Mouse (Mus musculus): Measurements from ENCODE around the gene Bphl. TPM values are rescaled to one million over a fixed set of nuclear protein-coding genes. Genes with fewer than 3 reads are reported as not detected.
A peak's percentile ranks its signal among the peaks of the same experiment; 100 is the strongest.
"Not testable (repeated sequence)": the region's sequence is repeated elsewhere in the genome, so short reads cannot be mapped to it uniquely, and the experiment has no call there.

The Bphl gene
- total RNA-seq, 2 experiments from 2014 or later = 23.7 to 25.8 TPM

GRCm38 (mm10) chr13:34050479-34050878 lies 13.1 kb downstream of the Bphl start:
- peak; percentile 14 for DNase-seq (ENCODE audit: low spot score)

- no peak for DNase-seq (ENCODE audit: low spot score)
Measured at GRCm38 (mm10) chr13:34051692-34052091, 14.3 kb downstream of the Bphl start.

- DNase-seq (ENCODE audit: low spot score) = no peak
Measured at GRCm38 (mm10) chr13:34053673-34054282, 16.4 kb downstream of the Bphl start.

- DNase-seq (ENCODE audit: low spot score) = no peak
Measured at GRCm38 (mm10) chr13:34054391-34054790, 17.0 kb downstream of the Bphl start.

- no peak for DNase-seq (ENCODE audit: low spot score)
Measured at GRCm38 (mm10) chr13:34054983-34055382, 17.6 kb downstream of the Bphl start.

GRCm38 (mm10) chr13:34057252-34057651 lies 19.9 kb downstream of the Bphl start:
- DNase-seq (ENCODE audit: low spot score) = no peak

- no peak for DNase-seq (ENCODE audit: low spot score)
Measured at GRCm38 (mm10) chr13:34060061-34060460, 22.7 kb downstream of the Bphl start.

- DNase-seq (ENCODE audit: low spot score) = no peak
Measured at GRCm38 (mm10) chr13:34062466-34062865, 25.1 kb downstream of the Bphl start.

- DNase-seq (ENCODE audit: low spot score) = no peak
Measured at GRCm38 (mm10) chr13:34066351-34066750, 29.0 kb downstream of the Bphl start.

GRCm38 (mm10) chr13:34070296-34070695 lies 32.9 kb downstream of the Bphl start:
- no peak for DNase-seq (ENCODE audit: low spot score)

GRCm38 (mm10) chr13:34071836-34072235 lies 34.4 kb downstream of the Bphl start:
- DNase-seq (ENCODE audit: low spot score) = no peak

- no peak for DNase-seq (ENCODE audit: low spot score)
Measured at GRCm38 (mm10) chr13:34072847-34073246, 35.5 kb downstream of the Bphl start.

- not testable (repeated sequence) for DNase-seq (ENCODE audit: low spot score)
Measured at GRCm38 (mm10) chr13:34074441-34074840, 37.0 kb downstream of the Bphl start.

- not testable (repeated sequence) for DNase-seq (ENCODE audit: low spot score)
Measured at GRCm38 (mm10) chr13:34075893-34076292, 38.5 kb downstream of the Bphl start.

GRCm38 (mm10) chr13:34076561-34077491 lies 39.4 kb downstream of the Bphl start:
- no peak for DNase-seq (ENCODE audit: low spot score)

- peak; percentile 94 for DNase-seq (ENCODE audit: low spot score)
Measured at GRCm38 (mm10) chr13:34077492-34078271, 40.3 kb downstream of the Bphl start, which contains the start of gene Tubb2a. TSS of gene Tubb2a (minus strand) at chr13:34078007.

GRCm38 (mm10) chr13:34078500-34079280 lies 41.3 kb downstream of the Bphl start:
- DNase-seq (ENCODE audit: low spot score) = no peak

GRCm38 (mm10) chr13:34079801-34080200 lies 42.4 kb downstream of the Bphl start:
- DNase-seq (ENCODE audit: low spot score) = no peak

GRCm38 (mm10) chr13:34081926-34082325 lies 44.5 kb downstream of the Bphl start:
- no peak for DNase-seq (ENCODE audit: low spot score)

- DNase-seq (ENCODE audit: low spot score) = peak; percentile 79
Measured at GRCm38 (mm10) chr13:34084026-34084750, 46.8 kb downstream of the Bphl start.
